Mouse (Mus musculus) erythroid progenitor cell, adult 5-6 weeks (primary cell): Measurements from ENCODE around the gene Cep128. TPM values are rescaled to one million over a fixed set of nuclear protein-coding genes. Genes with fewer than 3 reads are reported as not detected.
"Not testable (repeated sequence)": the region's sequence is repeated elsewhere in the genome, so short reads cannot be mapped to it uniquely, and the experiment has no call there.

Experiments
- ATAC-seq: replicated peaks from 2 replicates; pipeline ENCODE4 v1.8.0; 2016; ENCODE audit warnings: moderate number of reproducible peaks, mild to moderate bottlenecking, moderate TSS enrichment, inconsistent platforms; ENCODE audit not compliant: poor library complexity, low FRiP score, severe bottlenecking
- total RNA-seq, 2 experiments: library from RNA; stranded (forward) in 1 of 2; stranded (reverse) in 1 of 2; fragments of 150-400 nt in 1 of 2; fragments of 186-747, 209-891 nt in 1 of 2; gene quantifications; 2 replicates each; pipeline versions ENCODE4 v1.2.3 to v1.2.4; 2015 to 2017; ENCODE audit warnings: low replicate concordance in 2 of 2

Gene Cep128
- total RNA-seq (2015; ENCODE audit: low replicate concordance) (98.5 and 105 TPM in 2 replicates), total RNA-seq (2017; ENCODE audit: low replicate concordance) (132 and 168 TPM in 2 replicates)

DNA sequence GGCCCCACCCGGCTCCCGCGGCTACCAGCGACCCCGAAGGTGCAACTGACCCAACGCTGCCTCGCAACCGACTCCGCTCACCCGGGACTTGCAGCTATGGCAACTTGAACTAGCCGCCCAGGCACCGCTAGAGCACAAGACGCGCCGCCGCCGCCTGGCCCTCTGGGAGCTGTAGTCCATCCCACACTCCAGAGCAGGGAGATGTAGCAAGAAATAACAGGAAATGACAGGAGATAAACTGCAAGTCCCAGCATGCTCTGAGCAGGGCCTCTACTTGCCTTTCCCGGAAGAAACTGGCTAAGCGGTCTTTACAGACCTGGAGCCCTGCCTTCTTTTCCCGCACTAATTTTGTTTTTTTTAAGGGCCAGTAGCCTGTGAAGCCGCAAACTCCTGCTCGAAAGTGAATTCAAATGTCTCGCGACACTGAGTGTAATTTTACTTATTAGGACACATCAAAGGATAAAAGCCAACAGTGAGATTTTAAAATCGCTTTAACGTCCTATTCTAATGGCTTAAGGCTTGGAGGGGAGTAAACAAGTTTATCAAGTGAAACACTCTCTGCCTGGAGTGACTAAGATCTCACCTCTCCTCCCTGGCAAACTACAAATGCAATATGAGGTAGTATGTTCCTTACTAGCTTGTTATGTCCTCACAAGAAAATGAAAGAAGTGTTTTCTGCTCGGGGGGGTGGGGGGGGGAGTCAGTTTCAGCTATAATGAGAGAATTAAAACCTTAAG is at the start of gene Cep128, which contains the start of gene Tshr:
TSS of gene Cep128 (minus strand) at position 129 of the 737 bp plus-strand sequence.
TSS of gene Tshr (plus strand) at position 283 of the 737 bp plus-strand sequence.
- peak; percentile 96 for ATAC-seq

- ATAC-seq: no peak
These were observed 42.9 kb upstream of the Cep128 start for GRCm38 (mm10) chr12:91427129-91427528.

DNA sequence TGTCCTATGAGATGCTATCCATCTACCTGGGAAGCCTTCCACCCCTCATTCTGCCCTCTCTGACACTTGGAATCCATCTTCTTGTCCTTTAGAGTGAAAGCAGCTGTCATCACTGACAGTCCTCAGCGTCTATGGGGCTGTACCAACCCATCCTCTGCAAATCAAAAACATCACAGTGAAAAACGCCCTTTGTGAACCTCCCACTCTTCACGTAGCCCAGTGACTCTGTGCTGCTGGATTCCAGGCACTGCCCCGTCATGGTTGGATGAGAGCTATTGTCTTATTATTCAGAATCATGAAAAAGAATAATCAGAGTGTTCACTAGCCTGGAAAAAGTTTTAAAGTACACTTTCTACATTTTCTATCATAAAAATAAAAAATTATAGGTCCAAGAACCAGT is 42.3 kb upstream of the Cep128 start:
- ATAC-seq: no peak

GRCm38 (mm10) chr12:91423125-91423820 is 39.1 kb upstream of the Cep128 start:
- no peak for ATAC-seq

DNA sequence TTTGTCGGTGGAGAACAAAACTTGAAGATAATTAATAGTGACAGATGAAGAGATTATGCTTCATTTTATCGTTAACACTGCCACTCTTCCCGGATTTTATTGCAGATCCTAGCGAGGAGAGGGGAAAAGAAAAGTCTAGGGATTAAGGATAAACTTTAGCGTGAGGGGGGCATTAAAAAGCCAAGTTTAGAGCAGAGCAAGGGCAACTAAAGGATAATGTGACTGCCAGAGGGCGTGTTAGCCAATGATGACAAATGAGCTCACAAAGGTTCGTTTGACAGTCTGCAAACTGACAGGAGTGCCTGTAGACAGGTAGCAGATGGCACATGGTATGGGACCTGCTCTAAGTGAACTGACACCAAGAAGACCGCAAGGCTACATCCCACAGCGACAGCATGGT is 37.1 kb upstream of the Cep128 start:
- ATAC-seq: no peak

GRCm38 (mm10) chr12:91418791-91419190 is 34.6 kb upstream of the Cep128 start:
- 0 out of 2 replicates have a peak, but pooled peaks have one; percentile 54 for ATAC-seq

DNA sequence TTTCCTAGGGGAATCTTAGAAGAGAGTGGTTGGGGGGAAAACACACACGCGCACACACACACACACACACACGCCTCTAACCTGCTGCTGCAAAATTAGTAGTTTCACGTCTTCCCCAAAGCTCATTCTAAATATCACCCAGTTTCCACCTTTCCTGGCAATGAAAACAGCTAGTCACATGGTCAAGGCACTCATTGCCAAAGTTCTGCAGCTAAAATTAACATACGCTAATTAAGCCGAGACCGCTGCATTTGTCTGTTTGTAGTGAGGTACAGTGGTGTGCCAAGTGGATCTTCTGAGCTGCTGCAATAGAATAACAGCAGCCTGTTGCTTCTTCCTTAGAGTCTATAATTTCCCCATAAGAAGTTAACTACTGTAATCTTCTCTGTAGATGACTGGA is 32.6 kb upstream of the Cep128 start:
- ATAC-seq: no peak

- no peak for ATAC-seq
These were observed 30.9 kb upstream of the Cep128 start for GRCm38 (mm10) chr12:91415112-91415511.

DNA sequence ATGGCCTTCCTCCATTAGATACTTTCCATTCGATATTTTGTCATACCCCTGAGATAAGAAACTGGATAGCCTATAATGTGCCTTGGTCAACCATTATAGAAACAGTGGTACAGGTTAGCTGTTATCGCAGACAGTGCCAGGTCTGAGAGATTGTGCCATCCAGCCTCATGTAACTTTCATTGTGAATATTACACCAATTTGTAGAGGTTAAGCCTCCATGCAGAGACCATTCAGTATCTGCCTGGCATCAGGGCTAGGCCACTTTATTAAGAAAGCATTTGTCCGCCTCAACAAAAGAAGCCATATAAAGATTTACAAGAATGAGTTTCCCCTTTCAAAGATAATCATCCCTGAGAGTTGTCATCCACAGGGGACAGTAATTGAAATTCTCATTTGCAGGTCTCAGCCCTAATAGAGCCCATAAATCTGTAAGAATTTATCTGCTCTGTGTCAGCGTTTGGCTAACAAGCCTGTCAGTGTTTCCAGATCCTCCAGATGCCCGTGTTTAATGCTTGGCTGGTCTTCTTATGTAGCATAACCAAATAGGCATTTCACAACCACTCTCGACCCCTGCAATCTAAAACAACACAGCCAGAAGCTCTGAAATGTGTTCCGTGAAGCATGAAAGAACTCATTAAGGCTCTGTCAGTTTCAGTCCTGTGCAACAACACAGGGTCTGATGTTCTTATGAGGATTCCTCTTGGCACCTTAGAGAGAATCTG is 28.4 kb upstream of the Cep128 start:
- no peak for ATAC-seq

DNA sequence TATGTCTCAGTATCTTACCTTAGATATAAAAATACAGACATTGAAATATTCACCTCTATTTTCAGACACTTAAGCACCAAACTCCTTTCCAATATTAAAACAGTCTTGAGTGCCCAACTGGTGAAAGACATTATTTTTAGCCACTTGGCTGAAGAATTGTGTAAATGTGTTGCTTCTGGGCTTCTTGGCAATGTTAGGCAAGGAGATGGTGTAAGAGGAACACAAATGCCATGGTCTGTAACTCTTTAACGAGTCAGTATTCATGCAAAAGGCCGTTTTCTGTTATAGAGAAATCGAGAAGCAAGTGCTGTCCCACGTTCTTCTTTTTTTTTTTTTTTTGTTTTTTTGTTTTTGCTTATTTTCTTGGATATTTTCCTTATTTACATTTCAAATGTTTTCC is 26.1 kb upstream of the Cep128 start:
- ATAC-seq: no peak

DNA sequence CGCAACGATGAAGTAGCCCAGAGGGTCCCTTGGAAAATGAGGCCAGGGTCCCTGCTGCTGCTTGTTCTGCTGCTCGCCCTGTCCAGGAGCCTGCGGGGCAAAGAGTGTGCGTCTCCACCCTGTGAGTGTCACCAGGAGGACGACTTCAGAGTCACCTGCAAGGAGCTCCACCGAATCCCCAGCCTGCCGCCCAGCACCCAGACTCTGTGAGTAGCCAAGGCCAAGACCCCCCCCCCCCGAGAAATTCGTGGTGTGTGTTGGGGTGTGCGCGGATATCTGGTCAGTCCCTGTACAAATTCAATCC is 16.8 kb upstream of the Cep128 start:
- ATAC-seq: no peak

GRCm38 (mm10) chr12:91400232-91401048 is 16.2 kb upstream of the Cep128 start:
- ATAC-seq: no peak; the same call in none of the 2 replicates

- peak; percentile 57 for ATAC-seq
These were observed 519 bp downstream of the Cep128 start for GRCm38 (mm10) chr12:91383516-91384264.

DNA sequence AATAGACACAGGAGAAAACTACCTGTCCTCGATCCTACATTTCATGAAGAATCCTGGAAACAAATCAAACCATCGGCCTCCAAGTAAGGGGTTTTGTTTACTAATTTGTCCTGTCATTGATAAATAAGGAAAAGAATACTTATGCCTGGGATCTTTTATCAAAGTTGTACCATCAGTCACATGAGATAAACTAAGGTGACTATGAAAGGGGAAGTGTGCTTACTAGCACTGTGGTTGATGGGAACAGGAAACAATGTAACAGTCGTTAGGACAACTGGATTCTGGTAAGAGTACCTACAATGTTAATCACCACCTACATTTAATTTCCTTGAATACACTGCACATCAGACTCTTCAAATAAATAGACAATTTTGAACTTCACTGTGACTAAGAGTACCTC is 15.0 kb downstream of the Cep128 start:
- no peak for ATAC-seq

DNA sequence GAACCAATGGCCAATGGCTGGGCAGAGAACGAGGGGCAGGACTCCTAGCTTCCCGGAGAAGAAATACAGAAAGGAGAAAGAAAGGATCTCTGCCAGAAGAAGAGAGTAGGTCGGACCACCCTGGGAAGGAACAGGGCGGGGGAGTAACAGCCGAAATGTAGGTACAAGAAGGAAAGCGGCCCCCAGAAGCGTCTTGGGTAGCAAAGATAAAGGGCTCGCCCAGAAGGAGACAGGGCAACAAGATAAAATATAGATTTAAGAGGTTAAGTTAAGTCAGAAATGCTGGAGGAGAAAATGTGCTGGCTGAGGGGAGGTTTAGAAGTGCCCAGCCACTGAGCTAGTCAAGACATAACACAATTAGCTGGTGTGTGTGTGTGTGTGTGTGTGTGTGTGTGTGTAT is 30.4 kb downstream of the Cep128 start:
- no peak for ATAC-seq

DNA sequence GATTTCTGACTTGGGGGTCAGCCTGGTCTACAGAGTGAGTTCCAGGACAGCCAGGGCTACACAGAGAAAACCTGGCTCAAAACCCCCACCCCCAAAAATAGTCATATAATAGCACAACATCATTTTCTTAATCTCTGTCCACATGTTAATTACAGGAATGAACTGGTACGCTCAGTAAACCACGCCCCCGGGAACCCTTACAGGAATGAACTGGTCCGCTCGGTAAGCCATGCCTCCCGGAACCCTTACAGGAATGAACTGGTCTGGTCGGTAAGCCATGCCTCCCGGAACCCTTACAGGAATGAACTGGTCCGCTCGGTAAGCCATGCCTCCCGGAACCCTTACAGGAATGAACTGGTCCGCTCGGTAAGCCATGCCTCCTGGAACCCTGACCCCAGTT is 45.6 kb downstream of the Cep128 start:
- not testable (repeated sequence) for ATAC-seq

DNA sequence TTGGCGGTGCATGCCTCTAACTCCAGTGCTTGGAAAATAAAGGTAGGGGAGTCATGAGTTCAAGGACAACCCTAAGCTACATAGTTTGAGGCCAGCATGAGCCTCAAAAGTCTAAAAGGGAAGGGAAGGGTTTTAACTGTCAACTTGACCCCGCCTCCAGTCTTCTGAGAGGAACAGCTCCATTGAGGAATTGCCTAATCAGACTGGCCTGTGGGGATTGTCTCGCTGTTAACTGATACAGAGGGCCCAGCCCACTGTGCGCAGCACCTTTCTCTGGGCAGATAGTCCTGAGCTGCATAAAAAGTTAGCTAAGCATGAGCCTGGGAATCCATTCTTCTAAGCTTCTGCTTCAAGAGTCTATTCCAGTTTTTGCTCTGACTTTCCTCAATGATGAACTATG is 56.7 kb downstream of the Cep128 start:
- 0 out of 2 replicates have a peak, but pooled peaks have one; percentile 26 for ATAC-seq

GRCm38 (mm10) chr12:91326104-91326503 is 58.1 kb downstream of the Cep128 start:
- ATAC-seq: no peak

DNA sequence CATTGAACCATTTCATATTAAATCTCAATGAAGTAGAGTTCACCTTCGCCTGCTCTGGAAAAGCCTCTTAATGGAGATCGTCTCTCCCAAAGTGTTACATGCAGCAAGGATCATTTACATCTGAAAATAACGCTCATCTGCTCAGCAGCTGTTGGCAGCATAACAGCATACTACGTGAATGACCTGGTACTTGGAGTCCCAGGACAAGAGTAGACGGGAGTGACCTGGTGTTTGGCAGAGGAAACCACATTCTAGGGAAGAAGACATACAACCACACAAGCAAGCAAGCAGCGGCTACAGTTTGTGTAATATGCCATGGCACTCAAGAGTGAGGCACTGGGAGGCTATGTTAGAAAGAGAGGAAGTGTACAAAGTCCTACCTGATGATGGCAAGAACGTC is 69.2 kb downstream of the Cep128 start:
- no peak for ATAC-seq
